Mouse (Mus musculus) left cerebral cortex, adult 8-10 months (tissue): ENCODE data around the gene Ppp1r3a. TPM values are rescaled to one million over a fixed set of nuclear protein-coding genes. Genes with fewer than 3 reads are reported as not detected.
"Not testable (repeated sequence)": the region's sequence is repeated elsewhere in the genome, so short reads cannot be mapped to it uniquely, and the experiment has no call there.

Experiments
- DNase-seq, 2 experiments: peaks; one replicate each; pipeline ENCODE4 v3.0.0; 2022; ENCODE audit warnings: low spot score in 2 of 2
- total RNA-seq, 4 experiments: library from RNA; stranded (reverse); gene quantifications; 2 replicates each; pipeline ENCODE4 v1.2.4; 2022

The Ppp1r3a gene
- total RNA-seq: under 1 TPM in 3 of 4 experiments, not detected in 1; 0.09 to 0.15 (median 0.14) TPM

DNA sequence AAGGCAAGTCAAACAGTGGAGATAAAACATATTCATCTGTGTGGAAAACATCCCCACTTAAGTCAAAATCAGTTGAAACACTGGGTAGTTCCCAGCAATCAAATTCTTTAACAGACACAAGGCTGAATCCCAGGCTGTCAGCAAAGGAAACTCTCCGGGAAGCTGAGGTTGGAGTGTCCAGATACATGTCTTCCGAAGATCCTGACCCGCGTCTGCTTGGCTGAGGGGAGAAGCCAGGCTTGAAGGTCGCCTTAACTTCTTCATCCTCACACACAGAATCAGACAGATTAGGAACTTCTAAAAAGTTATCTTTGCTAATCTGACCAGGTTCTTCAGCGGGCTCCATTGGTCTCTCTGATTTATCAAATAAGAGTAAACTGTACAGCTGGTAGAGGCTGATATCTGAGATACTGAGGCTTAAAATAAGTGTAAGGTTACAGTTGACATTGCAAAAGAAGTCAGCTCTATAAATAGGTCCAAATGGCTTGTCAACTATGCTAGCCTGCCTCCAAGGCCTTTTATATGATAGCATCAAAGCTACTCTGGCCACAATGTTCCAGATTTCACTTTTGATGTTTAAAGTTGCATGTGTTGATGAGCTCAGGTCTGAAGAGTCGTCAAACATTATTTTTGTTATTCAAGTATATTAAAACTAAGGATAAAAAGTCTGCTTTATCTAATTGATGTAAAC, at the start of gene Ppp1r3a:
Ppp1r3a (minus strand) TSS at position 374 of the 691 bp plus-strand sequence.
- DNase-seq: no peak

DNA sequence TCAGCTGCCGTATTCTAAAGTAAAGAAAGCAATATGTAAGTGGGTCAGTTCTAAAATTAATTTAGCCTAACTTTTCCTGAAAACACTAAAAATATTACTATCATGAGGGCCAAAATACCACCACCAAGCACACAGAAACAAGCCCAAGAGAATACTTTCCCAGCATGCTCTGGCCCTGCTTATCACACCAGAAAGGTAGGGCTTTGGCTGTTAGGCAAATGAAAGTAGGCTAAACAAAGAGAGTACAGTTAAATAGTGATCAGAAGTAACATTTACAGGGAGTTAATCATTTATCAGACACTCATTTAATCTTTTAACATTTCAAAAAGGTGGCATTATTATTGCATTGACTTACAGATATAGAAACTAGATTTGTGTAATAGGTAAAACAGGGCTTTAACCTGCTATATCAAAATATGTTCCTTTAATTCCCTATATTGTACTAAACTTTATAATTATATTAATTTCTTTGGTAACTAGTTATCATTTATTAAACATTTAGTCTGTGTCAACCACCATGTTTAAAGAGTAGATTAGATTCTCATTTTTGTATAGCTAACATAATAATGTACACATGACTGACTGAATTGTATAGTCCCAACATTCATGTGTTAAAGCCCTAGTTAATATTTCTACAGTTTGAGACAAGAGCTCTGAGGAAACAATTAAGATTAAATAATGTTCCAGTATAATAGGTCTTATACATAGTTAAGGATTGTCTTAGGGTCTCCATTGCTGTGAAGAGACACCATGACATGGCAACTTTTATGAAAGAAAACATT, 32.3 kb upstream of the Ppp1r3a start:
- no peak for DNase-seq

DNA sequence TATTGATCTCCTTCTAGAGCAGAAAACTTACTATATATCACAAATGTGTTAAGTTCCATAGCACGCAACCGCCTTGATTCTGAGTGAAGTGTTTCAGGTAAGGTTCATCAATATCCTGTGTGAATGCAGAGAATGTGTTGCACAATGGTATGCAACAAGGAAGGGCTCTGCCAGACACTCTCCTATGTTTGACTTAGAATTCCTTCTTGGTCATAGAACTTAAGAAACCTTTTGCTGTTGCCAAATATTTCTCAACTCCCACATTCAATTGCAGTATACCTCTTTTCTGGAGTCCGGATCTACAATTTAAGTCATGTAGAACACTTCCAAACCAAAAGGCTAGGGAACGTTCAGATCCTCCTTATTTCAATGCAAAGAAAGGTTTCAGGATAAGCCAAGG, 22.8 kb upstream of the Ppp1r3a start:
- no peak for DNase-seq

DNA sequence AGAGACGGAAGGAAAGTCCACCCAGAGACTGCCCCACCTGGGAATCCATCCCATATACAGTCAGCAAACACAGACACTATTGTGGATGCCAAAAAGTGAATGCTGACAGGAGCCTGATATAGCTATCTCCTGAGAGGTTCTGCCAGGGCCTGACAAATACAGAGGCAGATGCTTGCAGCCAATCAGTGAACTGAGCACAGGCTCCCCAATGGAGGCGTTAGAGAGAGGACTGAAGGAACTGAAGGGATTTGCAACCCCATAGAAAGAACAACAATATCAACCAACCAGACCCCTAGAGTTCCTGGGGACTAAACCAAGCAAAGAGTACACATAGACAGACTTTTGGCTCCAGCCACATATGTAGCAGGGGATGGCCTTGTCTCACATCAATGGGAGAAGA, 16.6 kb upstream of the Ppp1r3a start:
- no peak for DNase-seq

DNA sequence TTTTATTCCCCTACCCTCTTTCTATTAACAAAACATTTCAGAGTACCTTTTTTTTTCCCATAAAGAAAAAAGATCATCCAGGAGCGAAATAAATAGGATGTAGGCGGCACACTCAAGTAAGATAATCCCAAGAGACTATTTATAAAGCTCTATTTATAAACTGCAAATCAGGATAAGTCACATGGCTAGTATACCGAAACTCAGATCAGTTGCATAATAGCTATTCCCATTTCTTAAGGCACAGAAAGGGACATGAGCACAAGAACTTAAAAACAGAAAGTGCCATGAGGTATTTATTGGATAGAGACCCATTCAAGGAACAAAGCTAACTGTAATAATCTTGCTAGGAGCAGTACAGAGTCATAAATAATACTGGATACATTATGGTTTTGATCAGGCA, 2.4 kb upstream of the Ppp1r3a start:
- no peak for DNase-seq

DNA sequence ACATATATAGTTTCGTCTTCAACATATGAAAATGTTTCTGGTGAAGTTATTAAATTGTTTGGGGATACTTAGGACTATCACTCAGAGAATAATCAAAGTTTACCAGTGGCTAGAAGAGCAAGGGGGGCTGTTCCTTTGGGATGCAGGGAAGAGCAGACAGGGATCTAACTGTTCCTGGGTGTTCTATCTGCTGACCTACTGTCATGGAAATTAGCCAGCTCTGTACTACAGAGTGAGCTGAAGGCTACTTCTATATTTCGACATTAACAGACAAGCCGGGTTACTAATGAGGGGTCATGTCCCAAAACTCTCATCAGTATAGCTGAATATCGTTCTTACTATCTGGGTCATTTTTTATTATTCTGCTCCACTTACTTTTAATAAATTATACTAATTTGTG, 1.6 kb downstream of the Ppp1r3a start:
- DNase-seq: no peak

DNA sequence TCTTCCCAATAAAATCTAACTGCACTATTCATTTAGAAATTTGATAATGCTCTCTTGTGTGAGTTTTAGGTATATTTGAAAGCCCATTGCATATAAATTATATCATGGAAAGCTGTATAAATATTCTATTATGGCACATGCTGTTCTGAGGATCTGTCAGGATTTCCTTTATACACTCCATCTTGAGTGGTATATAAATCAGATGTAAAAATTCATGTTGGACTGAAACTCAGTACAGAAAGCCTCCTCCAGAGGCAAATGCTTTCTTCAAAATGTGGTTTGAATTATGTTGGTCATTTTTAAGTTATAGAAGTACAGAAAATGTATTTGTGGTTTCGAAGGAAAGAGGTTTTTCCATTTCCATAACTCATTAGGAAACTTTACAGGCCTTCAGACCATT, 2.9 kb downstream of the Ppp1r3a start:
- DNase-seq: no peak

DNA sequence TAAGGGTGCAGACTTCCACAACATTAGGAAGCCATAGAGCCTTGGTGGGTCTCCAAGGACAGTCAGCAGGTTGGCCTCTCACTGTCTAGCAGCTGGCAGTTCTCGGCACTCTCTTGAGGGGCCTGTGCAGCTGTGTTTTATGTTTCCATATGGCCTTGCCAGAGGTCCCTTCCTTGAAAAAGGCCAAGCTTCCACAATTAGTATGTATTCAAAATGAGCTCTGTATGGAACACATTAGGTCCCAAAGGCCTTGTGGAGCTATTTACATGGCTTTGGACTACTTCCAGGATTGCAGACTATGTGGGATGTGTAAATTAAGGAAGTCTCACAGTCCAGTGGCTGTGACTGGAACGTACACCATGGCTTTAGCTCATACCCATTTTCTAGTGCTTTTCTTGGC, 8.1 kb downstream of the Ppp1r3a start:
- no peak for DNase-seq

DNA sequence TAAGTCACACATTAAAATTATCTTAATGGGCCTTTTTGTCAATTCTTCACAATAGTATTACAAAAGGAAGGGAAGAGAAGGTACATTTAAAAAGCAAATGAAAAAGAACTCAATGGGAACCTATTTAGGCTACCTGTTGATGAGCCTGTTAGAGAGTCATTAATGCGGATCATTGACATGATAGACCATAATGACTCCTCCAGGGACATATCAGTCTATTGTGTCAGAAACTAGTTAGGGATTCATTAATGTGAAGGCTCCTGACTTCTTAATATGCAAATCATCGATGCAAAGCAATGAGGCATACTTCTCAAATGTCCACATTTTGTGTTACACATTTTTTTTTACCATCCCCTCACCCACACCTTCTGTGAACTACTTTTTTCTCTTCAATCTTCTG, 19.1 kb downstream of the Ppp1r3a start:
- no peak for DNase-seq

DNA sequence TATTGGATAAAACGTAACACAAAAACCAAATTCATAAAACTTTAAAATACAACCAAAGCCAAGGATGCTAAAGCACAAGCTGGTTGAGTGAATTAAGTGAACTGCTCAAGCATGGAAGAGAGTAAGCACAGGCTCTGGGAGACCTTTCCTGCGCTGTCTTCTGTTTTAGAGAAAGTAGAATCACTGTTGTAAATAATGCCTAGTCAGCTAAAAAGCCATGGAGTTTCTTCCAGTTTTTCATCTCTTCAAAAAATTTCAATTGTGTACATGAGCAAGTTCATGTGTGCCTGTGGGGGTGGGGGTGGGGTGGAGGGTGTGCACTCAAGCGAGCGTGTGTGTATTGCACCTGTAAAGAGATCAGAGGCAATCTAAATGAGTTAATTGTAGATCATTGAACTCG, 24.1 kb downstream of the Ppp1r3a start:
- DNase-seq: no peak

DNA sequence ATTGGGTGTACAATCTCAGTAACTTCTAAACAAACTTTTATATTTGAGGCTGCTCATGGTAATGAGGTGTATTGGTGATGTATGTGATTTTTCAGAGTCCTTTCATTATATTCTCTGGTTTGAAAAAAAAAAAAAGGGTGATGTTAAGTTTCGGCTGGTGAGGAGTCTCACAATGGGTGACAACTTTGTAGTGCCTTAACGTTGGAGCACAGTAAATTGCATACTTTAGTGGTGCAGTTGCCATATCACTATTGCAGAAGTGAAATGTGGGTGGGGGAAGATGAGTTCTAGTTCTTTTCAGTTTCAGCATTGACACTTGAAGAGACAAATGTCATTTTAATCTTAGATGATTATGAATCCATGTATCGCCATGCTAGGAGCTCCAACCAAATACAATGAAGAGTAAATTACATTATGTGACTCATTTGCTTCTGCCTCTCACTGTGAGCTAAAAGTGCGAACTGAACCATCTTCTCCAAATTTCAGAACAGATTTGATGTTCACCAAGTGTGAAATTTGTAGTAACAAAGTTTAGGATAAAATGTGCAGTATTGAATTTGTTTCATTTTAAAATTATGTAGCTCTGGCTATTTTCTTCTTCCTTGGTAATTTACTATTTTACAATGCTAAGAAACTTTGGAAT, 34.2 kb downstream of the Ppp1r3a start:
- no peak for DNase-seq

DNA sequence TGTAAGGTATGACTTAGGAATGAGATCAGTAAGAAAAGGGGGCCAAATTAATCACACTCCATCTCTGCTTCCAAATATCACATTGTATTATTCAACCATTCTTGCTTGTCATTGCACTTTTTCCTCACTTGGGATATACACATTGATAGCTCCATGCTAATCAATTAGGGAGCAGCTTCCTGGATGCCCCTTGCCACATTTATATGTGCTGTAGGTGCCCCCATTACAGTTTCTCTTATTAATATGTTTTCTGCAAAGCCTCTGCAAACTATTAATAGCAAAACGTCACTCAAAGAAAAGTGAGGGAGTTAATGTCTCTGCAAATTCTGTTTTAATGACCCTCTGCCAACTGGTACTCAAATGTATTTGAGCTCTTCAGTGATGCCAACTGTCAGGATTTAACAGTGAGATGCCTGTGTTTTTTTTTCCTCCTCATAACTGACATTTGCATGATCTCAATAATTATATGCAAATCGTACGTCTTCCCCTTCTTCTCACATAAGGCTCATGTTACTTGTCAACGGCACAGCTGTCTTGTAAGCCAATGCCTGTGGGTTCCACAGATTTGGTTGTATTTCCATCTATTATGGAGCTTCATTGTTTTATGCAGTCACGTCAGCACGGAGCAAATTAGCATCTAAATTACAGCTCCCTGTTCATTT, 34.8 kb downstream of the Ppp1r3a start:
- no peak for DNase-seq

DNA sequence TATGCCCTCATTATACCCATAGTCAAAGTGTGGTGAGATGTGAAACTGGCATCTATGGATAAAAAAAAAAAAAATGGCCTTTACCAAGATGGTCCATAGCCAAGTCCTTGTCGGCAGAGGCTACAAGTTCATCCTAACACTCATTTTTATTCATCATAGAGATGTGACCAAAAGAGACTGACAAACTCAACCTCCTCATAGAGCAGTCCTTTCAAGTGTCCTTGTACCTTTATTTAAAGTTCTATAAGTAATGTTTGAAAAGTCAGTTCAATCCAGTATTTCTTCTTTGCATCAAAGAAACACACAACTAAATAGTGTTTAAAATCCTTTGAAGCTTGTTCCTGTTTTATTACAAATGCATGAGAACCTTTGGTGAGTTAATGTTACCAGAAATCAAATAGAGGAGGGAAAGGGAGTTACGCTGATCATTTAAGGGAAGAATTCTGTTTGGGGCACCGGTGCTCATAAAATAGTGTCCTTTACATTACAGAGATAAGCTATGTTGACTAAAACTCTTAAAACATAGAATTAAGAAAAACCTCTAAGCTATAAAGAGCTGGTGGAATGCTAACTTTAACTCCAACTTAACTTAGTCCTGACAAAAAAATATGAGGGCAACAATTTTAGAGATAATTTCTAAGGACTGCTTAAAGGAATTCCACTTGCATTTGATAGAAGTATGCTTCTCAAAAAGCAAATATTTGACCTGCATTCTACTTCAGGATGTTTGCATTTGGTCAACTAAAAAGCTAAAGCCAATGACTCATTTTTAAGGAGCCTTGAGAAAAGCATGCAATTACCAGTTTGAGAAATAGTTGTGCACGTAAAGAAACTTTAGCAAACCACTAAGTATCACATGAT, 39.7 kb downstream of the Ppp1r3a start:
- DNase-seq: no peak

DNA sequence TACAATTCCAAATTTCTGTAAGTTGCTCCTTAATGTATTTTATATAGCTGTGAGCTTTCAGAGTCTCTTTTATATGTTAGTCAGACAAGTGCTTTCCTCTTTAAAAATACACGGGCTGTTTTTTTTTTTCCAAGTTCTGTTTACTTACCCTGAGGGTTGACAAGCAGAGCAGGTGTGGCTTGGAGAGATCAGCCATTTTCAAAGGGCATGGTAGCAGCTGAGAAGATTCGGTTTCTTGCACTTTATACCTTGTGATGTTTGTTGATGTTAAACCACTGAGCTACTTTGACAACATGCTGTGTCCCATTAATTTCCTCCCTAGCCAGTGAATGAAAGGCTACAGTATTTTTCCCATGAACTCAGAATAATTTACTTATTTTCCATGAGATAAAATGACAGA, 42.9 kb downstream of the Ppp1r3a start:
- DNase-seq: no peak

DNA sequence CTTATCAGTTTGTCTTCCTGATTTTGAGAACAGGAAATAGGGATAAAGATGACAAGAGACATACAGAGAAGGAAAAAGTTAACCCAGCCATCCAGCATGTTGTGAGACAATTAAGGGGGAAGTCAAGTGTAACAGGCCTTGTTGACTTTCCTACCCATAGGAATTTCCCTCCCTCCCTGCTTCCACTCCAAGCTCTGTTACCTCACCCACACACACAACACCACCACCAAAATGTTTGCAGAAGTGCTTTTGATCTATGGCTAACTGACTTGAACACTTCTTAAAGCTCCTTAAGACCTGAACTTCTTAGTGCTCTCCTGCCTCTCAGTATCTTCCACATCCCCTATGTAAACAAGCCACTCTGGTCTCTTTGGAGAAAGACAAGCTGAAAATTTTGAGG, 55.0 kb downstream of the Ppp1r3a start:
- no peak for DNase-seq

DNA sequence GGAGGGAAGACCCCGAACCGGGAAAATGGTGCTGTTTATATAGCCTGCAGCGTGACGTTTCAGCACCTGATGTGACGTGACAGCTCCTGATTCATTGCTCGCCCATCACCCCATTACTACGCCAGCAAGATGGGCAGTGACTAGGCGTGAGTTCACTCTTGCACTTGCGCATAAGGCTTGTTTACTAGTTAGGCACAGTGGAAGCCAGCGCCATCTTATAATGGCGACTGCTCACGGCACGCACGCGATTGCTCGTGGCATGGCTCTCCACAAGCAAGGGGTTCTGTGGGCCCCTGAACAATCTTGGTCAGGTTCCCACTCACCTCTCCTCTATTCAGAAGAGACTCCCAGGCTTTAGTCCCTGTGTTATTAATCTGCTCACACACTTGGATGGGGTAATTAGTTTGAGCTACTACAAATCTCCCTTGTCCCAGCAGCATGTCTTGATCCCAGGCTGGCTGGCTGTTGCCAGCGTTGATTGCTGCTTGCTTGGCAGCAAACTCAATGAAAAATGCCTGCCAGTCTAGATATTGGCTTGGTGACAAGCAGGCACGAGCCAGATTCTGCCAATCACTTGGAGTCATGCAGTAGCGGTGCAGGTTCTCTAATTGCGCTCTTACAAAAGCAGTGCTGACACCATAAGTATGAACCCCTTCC, 75.7 kb downstream of the Ppp1r3a start:
- not testable (repeated sequence) for DNase-seq

DNA sequence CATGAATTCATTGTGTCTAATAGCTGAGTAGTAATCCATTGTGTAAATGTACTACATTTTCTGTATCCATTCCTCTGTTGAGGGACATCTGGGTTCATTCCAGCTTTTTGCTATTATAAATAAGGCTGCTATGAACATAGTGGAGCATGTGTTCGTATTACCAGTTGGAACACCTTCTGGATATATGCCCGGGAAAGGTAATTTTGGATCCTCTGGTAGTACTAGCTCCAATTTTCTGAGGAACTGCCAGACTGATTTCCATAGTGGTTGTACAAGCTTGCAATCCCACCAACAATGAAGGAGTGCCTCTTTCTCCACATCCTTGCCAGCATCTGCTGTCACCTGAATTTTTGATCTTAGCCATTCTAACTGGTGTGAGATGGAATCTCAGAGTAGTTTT, 86.1 kb downstream of the Ppp1r3a start:
- not testable (repeated sequence) for DNase-seq

DNA sequence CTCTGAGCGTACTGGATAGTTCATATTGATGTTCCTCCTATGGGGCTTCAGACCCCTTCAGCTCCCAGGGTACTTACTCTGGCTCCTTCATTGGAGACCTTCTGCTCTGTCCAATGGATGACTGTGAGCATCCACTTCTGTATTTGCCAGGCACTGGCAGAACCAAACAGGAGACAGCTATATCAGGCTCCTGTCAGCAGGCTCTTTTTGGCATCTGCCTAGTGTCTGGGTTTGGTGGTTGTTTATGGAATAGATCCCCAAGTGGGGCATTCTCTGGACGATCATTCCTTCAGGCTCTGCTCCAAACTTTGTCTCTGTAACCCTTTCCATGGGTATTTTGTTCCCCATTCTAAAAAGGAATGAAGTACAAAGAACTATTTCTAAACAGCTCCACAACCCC, 87.4 kb downstream of the Ppp1r3a start:
- not testable (repeated sequence) for DNase-seq
